Mouse (Mus musculus) spleen, adult 12 weeks (tissue): Measurements from ENCODE around the gene Rsrc1.
A peak's percentile ranks its signal among the peaks of the same experiment; 100 is the strongest.

Experiments used
- DNase-seq: peaks from one replicate; pipeline ENCODE4 v3.0.0; 2022; ENCODE audit warnings: low spot score

Rsrc1 gene

DNA sequence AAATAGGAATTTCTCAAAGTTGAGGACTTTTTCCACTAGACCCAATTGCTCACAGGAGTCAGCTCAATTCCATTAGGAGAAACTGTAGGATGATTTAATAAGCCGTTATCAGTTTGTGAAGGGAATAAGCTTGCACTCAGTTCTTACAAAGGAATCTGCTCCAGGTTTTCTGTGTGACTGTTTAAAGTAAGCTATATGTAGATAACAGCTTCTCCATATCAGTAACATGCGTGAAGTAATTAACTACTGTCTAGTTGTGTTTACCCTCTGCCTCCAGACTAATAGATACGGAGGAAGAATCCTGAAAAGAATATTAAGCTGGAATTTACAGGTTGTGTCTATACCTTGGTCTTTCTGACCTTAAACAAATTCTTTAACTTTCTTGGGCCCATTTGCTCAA, 299.1 kb downstream of the Rsrc1 start:
- no peak for DNase-seq

DNA sequence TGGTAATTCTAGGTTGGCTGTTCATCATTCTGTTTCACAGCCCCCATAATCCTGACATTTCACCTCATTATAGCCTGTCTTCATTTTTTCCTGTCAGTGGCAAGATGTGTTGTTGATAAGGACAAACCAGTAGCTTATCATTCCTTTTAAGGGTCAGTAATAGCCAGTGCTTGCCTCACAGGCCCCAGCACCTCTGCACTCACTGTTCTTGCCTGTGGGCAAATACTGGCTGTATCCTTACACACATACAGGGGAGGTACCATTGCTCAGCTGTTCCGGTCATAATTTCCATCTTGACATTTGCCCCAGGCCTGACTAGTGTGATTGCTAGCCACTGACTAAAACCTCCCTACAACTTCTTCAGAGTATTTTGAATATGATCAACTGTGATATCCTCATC, 302.8 kb downstream of the Rsrc1 start:
- no peak for DNase-seq

DNA sequence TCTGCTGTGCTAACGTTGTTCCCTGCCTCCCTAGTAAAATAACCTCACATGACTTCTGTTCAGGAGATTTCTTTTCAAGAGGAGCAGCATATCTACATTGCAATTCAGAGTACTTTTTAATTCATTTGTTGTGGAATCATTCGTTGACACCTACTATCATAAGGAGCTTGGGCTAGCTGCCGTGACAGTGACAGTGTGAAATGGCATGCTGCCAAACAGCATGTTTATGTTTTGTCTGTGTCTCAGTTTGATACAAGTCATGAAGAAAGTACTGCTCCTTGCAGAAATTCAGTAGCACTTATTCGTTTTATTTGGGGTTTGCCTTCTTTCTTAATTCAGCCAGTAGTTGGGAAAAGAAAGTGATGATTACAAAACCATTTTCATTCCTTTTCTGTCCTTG, 303.7 kb downstream of the Rsrc1 start:
- no peak for DNase-seq

DNA sequence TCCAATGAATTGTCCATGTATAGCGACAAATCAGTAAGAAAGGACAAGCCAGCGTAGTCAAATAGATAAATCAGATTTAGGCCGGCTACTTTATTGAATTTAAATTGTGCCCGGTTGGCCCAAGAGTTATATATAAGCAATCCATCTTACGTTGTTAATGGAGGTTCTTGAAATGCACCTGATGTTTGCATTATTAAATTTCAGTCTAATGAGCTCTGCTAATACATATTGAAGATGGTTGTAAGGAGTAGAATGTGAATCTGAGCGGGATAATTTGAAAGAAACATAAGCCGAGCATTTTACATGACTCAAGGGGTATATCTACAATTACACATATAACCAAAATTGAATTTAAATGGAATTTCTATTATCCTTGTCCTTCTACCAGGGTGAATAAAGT, 307.5 kb downstream of the Rsrc1 start:
- no peak for DNase-seq

DNA sequence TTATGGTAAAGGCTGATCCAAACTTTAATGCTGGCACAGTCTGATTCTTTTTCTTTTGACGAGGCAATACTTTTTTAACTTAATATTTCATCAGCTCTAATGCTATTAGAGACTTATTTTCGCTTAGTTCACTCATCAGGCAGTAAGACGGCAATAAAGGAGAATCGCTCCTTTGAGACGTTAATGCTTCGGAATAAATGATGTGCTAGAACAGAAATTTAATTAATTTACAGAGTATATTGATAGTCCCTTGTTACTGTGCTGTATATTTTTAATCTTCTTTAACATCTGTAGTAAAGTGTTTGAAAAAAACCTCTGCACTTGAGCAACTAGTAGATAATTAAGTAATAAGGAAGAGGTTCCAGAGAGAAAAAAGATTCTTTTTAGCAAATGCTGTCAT, 308.3 kb downstream of the Rsrc1 start:
- DNase-seq, result no peak

DNA sequence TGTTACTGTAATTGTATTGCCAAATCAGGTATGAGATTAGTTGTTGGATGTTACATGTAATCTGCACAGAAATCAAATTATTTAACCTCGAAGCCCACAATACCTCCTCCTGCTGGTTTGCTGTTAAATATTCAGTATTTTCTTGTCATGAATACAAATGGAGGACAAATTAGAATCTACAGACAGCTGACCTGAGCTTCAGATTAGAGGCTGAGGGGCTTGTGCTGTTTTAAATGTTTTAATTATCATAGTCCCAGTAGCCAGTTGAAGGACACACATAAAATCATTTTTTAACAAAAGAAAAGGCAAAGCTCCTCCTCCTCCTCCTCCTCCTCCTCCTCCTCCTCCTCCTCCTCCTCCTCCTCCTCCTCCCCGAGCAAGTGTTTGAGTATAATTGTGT, 327.5 kb downstream of the Rsrc1 start:
- no peak for DNase-seq

DNA sequence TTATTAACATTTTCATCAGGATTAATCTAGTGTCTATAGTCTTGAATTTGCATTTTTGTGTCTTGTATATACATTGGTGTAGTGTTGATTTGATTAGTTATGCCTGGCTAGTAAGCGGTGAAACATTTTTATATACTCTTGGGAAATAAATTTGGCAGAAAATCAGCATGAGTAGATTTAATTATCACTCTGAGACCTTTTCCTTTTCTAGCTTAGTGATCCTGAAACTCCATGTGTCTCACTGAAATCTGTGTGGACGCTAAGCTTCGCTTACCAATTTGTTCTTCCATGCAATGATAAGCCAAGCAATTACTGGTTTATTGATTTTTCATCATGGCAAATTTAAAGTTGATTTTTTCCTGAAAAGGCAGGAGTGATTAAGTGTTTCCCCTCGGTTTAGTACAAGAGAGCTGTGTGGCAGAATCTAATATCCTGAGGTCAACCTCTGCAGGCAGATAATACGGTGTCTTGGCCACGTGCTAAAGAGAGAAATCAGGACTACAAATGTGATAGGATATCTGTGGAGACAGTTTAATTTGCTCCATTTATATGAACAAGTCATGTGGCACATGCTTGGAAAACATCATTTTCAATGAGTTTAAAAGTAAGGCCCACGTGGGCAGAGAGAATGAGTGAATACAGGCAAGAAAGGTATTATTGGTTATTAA, 328.6 kb downstream of the Rsrc1 start:
- DNase-seq, result no peak

DNA sequence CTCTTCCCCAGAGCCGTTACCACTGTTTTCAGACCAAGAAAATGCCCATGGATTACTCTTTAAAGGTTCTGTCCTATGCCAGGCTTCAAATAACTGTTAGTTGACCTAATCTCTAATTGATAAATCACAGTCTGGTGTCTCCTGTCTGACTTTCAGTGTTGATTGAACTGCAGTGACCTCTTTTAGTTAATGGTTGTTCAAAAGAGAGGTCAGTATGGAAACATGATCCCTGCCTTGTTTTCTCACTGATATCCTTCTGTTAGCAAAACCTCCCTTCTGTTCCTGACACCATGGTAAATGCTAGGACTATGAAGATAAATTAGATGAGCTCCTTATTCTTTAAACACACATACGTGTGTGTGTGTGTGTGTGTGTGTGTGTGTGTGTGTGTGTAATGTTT, 330.2 kb downstream of the Rsrc1 start:
- DNase-seq, result no peak

DNA sequence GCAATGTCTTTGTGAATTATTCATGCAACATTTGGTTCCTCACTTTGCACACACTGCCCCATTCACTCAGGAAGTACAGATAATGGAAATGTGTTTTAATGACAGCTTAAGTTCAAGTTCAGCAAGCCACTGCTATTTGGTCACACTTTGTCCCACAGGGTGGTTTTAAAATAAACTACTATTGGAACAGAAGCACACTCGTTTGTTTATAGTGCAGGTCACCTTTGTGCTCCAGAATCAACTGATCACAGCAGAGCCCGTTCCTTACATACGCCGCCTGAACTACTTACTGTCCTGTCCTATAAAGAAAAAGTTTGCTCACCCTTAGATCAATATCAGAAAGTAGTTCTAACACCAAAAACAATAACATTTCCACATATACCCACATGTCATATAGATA, 341.2 kb downstream of the Rsrc1 start:
- no peak for DNase-seq

DNA sequence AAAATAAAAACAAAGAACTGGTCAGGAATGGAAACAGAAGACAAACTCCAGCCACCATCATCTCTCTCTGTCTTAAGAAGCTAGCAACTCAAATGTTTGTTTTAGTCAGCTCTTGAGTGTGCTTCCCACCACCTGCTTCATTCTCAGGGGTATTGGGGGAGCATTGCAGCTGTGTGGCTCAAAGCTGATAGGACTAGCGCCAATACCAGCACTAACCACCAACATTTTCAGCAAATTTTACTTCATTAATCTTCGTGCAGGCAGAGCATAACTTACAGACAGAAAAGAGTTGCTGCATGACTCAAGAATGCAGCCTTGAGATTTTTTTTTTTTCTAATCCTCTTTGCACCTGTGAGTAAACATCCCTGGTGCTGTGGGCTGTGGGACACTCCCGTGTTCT, 358.4 kb downstream of the Rsrc1 start:
- DNase-seq, result no peak

DNA sequence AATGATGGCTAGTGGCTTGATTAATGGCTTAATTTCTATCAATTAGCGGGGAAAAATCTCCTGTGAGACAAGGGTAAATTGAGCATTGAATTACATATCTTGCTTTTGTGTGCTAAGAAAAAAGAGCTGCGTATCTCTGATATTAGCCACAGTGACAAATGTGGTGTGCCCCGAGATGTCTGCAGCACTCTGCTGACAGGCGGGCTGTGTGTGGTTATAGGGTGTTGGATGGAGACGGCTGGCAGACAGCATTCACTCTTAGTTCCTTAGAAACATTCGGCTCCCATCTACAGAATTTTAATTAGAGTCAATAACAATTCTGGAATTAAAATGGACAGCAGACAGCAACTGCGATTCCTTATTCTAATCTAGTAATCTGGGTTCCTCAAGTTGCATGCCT, 359.7 kb downstream of the Rsrc1 start:
- no peak for DNase-seq

DNA sequence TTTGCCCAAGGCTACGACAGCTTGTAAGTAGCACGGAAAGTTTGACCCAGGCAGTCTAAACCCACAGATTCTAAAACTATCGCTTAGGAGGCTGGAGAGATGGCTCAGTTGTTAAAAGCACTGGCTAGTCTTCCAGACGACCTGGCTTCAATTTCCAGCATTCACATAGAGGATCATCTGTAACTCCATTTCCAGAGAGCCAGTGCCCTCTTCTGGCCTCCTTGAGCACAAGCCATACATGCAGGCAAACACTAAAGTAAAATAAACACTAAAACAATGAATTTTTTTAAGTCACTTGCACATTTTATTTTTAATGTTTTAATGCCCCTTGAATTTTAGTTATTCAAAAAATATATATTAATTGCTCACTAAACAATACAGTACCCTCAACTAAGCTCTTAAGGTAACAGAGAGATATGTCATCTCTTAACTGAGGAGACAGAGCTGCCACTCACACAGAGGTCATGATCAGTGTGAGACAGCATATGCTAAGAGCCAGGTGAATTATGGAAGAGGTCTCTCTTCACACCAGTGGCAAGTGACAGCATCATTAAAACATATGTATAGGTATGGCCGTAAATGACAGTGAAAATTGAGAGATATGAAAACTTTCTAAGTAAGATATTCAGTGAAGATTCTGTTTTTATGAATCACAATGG, 361.9 kb downstream of the Rsrc1 start:
- DNase-seq, result no peak

DNA sequence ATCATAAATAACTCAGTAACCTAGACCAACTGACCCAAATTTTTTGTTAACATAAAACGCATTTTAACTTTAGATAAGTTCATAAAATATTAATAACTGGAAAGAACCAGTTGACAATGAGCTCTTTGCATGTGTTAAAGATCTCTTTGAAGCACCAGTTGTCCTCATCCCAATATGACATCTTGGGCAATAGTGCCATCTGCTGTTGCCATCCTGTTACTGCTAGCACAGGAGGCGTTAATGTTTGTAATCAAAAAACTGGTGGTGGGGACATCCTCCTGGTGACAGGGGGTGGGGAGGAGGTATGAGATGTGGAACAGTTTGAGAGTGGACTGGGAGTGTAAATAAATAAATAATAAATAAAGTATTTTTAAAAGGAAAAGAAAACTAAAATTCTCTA, 363.4 kb downstream of the Rsrc1 start:
- peak; percentile 4 for DNase-seq

DNA sequence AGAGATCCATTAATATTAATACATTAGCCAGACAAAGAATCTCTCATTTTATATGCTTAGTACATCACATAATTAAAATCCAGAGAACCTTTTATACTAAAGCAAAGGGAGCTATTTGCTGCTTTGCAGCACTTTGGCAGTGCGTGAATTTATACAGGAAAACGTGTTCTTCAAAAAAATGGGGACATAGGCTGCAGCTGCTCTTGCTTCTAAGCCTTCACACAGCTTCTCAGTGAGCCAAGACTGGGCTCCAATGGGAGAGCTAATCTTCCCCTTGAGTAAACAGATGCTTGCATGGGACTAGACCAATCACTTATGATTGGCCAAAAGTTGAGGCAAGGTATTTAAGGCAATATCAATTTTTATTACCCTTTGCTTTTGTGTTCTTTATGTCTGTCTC, 365.5 kb downstream of the Rsrc1 start:
- DNase-seq, result no peak

DNA sequence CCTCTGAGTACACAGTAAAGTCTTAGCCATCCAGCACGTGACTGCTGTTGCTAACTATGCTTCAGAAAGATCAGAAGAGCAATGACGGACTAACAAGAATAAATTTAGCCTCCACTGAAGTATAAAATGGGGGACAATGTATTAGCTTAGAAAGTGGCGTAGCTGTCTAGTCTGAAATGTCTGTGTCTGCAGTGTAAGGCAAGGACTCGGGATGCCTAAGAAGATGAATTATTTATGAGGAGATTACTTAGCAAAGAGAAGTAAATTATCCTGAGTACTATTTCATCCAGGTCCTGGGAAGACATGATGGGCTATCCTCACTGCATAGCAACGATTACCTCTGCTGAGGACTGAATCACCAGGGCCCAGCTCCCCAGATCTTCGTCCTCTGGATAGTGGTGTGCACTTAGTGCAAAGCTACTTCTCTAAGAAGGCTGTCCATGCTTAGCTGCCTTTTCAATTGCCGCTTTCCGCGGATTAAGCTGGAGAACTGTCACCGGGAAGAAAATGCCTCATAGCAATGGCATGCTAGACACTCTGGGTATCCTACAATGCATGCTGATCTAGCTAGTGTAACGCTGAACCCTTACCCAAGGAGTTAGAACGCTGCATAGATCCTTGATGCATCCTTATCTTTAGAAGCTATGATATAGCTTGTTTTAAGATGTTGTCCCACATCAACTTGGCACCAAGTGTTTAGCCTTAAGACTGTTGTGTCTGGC, 370.4 kb downstream of the Rsrc1 start:
- no peak for DNase-seq

DNA sequence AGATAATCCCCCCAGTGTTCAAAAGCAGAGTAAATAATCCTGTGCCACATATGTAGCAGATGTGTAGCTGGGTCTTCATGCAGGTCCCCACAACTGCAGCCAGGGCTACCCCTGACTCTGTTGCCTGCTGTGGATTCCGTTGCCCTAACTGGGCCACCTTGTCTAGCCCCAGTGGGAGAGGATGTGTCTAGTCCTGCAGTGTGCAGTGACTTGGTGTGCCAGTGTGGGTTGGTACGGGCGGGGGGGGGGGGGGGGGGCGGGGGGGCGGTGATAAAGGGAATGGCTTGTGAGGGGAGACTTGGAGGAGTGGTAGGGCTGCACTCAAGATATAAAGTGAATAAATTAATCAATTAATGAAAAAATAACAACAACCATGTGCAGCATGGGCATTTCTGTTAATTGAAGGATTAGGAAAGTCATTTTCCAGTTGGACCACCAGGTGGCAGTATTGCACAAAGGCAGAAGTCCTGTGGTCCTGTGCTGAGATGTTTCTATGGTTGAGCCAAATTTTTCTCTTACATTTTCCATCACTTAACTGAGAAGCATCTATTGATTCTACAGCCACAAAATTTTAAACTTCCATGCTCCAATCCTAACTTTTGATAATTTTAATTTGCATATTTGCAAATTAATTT, 371.1 kb downstream of the Rsrc1 start:
- DNase-seq, result no peak

DNA sequence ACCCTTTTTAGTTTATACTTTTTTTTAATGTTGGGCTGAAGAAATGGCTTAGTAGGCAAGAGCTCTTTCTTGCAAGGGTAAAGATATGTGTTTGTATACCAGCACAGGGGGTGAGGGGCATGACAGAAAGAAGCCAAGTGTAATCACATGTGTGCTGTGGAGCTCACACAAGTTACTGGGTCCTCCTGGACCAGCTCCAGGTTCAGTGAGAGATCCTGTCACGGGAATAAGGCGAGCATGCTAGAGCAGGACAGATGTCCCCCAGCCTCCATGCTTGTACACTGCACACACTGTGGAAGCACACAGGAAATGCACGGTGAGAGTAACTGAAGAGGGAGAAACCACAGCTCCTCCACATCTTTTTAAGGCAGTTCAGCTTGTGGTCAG, 371.6 kb downstream of the Rsrc1 start:
- no peak for DNase-seq

DNA sequence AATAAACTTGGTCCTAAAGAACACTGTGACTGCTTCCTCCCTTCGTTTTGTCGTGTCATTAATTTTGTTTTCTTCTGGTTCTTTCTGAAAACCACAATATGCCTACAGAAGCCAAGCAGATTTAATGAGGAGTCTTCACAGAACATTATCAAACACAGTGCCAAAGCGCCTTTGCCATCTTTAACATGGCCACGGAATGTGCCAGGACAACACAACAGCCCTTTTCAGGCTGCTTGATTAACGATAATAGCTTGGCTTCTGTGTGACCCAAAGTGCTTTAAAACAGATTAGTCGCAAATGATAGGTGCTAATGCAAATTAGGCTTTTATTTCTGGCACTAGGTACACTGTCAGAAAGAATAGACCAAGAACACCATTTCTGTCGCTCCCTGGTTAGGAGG, 377.2 kb downstream of the Rsrc1 start:
- no peak for DNase-seq

DNA sequence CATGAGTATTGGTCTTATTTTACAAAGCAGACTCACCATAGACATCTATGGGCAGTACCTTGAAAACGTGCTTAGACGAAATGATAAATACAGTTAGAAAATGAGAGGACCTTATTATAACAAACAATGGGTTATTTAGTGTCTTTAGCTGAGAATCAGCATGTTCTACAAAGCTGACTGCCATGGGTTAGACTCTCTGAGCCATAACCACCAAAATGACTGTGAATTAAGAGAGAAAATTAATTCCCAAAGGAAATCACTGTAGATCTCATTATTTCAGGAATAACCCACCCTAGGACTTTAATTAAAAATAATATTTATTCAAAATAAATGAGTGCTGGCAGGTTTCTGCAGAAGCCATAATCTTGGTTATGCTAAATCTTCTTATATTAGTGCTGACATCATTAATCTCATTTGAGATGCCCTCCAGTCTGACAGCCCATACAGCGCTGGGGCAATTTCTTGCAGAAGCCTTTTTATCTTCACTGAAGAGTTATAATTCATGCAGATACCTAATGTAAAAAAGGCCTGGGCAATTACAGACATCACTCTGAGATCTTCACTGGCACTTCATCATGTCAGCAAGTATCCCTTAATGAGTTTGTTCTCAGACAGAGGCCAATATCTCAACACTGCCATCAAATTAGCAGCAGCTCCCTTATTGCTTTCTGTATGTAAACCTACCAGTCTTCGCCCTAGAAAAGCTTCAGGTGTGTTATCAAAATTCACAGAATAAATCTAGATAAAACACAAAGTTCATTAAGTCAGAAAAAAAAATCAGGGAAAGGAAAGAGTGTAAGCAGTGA, 385.1 kb downstream of the Rsrc1 start:
- no peak for DNase-seq

DNA sequence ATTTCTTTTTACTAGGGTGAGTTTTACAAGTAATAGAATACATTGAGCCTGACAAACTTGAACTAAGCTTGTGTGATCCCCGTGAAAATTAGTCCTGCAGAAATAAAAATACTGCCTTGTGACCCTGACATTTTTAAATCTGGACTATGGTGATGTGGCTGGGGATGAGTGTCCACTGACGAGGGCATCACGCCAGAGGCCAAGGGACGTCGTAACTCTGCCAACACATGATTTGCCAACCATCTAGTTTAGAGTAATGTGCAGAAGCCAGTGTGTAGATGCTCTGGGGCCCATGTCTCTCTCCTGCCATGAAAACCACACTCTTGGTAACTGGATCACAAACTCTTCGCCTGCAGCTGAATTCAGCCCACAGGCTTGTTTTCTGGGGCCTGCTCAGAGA, 386.3 kb downstream of the Rsrc1 start:
- no peak for DNase-seq

DNA sequence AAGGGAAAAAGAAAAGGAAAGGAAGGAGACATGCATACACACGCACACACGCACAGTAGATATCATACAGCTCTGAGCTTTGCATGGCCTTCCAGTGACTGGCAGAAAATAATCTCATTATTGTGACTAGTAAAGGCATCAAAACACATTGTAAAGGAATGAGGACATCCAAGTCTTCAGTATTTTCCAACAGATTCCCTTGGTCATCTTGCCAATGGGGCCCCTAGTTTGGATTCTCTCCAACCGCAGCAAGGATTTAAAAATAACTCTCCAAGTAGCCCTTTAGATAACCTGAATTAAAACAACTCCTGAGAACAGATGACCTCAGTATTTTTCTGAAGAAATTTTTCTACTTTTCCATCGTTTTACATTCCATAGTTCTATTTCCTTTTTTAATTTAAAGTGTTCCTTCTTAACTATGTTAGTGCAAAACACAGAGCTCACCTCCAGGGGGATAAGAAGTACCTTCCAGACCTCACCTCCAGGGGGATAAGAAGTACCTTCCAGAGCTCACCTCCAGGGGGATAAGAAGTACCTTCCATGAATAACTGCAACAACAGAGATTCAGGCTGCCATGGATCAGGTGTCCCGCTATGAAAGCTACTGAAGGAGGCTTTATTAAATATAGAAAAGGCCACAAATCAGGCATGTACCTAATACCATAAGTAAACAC, 388.4 kb downstream of the Rsrc1 start:
- no peak for DNase-seq

DNA sequence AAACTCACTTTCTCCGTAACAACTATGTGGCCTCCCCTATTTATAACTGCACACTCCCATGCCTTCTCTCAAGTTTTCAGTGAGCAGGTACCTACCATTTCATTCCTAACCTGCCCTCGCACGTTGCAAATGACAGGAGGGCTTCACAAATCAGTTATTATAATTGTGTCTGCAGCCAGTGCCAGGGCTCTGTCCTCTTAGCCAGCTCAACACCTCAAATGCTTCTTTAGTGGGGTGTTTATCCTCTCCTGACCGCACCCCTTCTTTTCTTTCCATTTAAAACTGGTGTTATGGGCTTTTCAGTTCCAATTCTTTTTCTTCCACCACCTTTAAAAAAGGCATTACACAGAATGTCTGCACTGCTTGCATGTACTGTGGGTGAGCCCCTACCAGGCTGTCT, 391.0 kb downstream of the Rsrc1 start:
- DNase-seq, result no peak
